Mouse (Mus musculus) stomach, postnatal 0 days (tissue): ENCODE data around the gene Cdk9. TPM values are rescaled to one million over a fixed set of nuclear protein-coding genes. Genes with fewer than 3 reads are reported as not detected.
A peak's percentile ranks its signal among the peaks of the same experiment; 100 is the strongest.

Experiments
- ATAC-seq: fragments of 200-750 bp; cut with Nextera tagmentation; 2 replicates; pipeline ENCODE4 v1.8.0; 2017; ENCODE audit not compliant: low FRiP score, low TSS enrichment
- DNase-seq: peaks from one replicate; pipeline ENCODE4 v3.0.0-alpha.2; 2016; ENCODE audit warnings: low spot score
- H3K27ac ChIP-seq: fragments of 300-500 bp; sonication (generic); replicated peaks from 2 replicates; pipeline ENCODE4 v1.5.1; 2014; ENCODE audit warnings: mild to moderate bottlenecking, control low read depth
- H3K27me3 ChIP-seq: fragments of 300-500 bp; sonication (generic); 2 replicates; pipeline ENCODE4 v1.6.1; 2014; ENCODE audit warnings: low read length; ENCODE audit not compliant: control insufficient read depth, insufficient read depth
- H3K36me3 ChIP-seq: fragments of 300-500 bp; sonication (generic); 2 replicates; pipeline ENCODE4 v1.6.1; 2014; ENCODE audit warnings: low read length, mixed read lengths; ENCODE audit not compliant: control insufficient read depth, insufficient read depth
- H3K4me1 ChIP-seq: fragments of 300-500 bp; sonication (generic); replicated peaks from 2 replicates; pipeline ENCODE4 v1.6.1; 2014; ENCODE audit warnings: antibody characterized with exemption; ENCODE audit not compliant: control insufficient read depth, insufficient read depth
- H3K4me2 ChIP-seq: fragments of 300-500 bp; sonication (generic); replicated peaks from 2 replicates; pipeline ENCODE4 v1.6.1; 2014; ENCODE audit warnings: low read depth, mild to moderate bottlenecking, control low read depth, moderate library complexity
- H3K4me3 ChIP-seq: fragments of 300-500 bp; sonication (generic); 2 replicates; pipeline ENCODE4 v1.5.1; 2014; ENCODE audit warnings: low read depth, low read length, control low read depth
- H3K9ac ChIP-seq: fragments of 300-500 bp; sonication (generic); 2 replicates; pipeline ENCODE4 v1.6.1; 2014; ENCODE audit warnings: mild to moderate bottlenecking, low read length, control low read depth, mixed read lengths
- H3K9me3 ChIP-seq: fragments of 300-500 bp; sonication (generic); 2 replicates; pipeline ENCODE4 v1.6.1; 2016; ENCODE audit warnings: low read length; ENCODE audit not compliant: control insufficient read depth
- CTCF ChIP-seq: IDR thresholded peaks from 2 replicates; pipeline ENCODE4 v1.5.1; 2016; ENCODE audit warnings: antibody characterized with exemption, low read depth, mild to moderate bottlenecking, moderate library complexity
- EP300 ChIP-seq: optimal IDR thresholded peaks from 2 replicates; pipeline ENCODE3; 2016; ENCODE audit warnings: antibody characterized with exemption
- WGBS: fragments of 180-500 bp; shearing (Covaris S2); extraction: QIAGEN DNeasy Blood & Tissue Kit; methylation state at CpG from one replicate; pipeline ENCODE4 v1.1.7; 2014; 5-methylcytosine and 5-hydroxymethylcytosine counted together
- polyA plus RNA-seq: library from polyadenylated mRNA; unstranded; fragments of >200 nt; fragmentation: Nextera tagmentation; extraction: Ambion mirVana; gene quantifications from 2 replicates; pipeline ENCODE4 v1.2.1, GENCODE M21; 2015

Gene Cdk9
- polyA plus RNA-seq, 1 experiment from 2014 or later = 55.8 TPM

DNA sequence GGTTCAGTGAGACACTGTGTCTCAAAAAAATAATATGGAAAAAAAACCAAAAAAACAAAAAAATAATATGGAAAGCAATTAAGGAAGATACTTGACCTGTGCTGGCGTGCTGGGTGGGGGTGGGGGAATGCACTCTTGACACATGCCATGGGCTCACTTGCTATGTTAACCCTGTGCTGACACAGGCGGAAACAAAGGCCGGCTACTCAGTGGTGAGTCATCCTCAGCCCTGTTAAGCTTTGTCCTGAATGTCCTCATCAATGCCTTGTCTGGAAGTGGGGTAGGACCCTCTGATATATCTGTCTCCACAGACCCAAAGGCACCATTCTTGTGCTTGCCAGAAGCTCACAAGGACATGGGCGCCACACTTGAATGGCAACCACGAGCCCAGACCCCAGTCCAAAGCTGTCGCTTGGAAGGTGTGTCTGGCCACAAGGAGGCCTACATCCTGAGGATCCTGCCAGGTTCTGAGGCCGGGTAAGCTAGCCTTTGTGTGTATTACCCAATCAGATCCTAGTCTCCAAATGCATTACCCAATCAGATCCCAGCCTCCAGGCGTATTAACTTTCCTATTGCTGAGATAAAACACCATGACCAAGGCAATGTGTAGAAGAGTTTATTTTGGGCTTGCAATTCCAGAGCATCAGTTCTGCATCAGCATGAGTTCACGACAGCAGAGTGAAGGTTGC is 40.8 kb downstream of the Cdk9 start:
- Histone ChIP-seq H3K4me1 (no peaks in the 10 kb centered on the region), H3K4me2 (no peak overlapping the region), H3K9ac (no peak overlapping the region), H3K27me3 (no peaks in the 10 kb centered on the region), H3K9me3 (no peaks in the 10 kb centered on the region), H3K36me3 (0 out of 2 replicates have a peak, but pooled peaks cover 7% of the 10 kb centered on the region), H3K4me3 (no peak overlapping the region), H3K27ac (no peak overlapping the region)
- no peak for DNase-seq
- ATAC-seq = no peak
- WGBS = 69% methylated on average over 9 of the region's 9 CpGs
- TF ChIP-seq CTCF (peak; percentile 24; the same call in 1 of the 2 replicates), EP300 (no peak)

DNA sequence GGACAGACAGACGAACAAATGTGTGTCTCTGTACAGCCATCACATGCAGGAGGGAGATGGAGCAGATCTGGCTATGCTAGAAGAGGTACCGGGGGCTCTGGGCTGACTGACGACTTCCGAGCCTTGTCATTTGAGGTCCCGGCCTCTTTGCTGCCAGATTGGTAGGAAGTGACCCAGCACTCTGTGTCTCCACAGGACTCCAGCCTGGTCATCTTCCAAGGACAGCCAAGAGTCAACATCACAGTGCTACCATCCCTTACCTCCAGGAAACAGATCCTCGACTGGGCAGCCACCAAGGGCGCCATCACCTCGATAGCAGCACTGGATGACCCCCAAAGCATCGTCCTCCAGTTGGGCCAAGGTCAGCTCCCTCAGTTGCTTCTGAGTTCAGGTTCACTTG is 41.7 kb downstream of the Cdk9 start:
- H3K36me3 ChIP-seq = 0 out of 2 replicates have a peak, but pooled peaks cover 7% of the 10 kb centered on the region
- TF ChIP-seq EP300 (no peak), CTCF (no peak)
- no peaks in the 10 kb centered on the region for H3K4me1 ChIP-seq
- H3K27me3 ChIP-seq = no peaks in the 10 kb centered on the region
- H3K9ac ChIP-seq = no peak overlapping the region
- no peak overlapping the region for H3K4me3 ChIP-seq
- H3K27ac ChIP-seq = no peak overlapping the region
- WGBS = 87% methylated on average over 9 of the region's 9 CpGs
- no peak overlapping the region for H3K4me2 ChIP-seq
- DNase-seq = no peak
- H3K9me3 ChIP-seq = no peaks in the 10 kb centered on the region
- ATAC-seq = no peak

DNA sequence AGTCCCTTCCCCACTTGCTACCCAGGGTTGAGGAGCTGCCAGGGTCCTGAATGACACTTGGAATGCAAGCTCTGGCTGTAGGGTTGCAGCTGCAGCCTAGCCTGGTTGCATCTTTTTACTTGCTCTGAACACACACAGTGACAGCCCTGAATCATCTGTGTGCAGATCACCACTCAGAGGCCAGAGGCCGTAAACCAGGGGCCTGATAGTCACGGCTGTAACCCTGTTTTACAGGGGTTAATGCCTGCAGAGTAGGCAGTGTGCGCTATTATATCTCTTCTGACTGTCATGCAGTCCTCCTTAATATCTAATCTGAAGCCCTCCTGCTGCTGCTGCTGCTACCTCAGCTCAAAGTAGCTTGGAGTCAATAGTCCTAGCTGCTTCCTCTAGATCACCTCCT is 43.0 kb downstream of the Cdk9 start:
- Histone ChIP-seq H3K27ac (no peak overlapping the region), H3K36me3 (0 out of 2 replicates have a peak, but pooled peaks cover 7% of the 10 kb centered on the region), H3K4me3 (no peak overlapping the region), H3K27me3 (no peaks in the 10 kb centered on the region), H3K4me2 (no peak overlapping the region), H3K9me3 (no peaks in the 10 kb centered on the region), H3K9ac (no peak overlapping the region), H3K4me1 (no peaks in the 10 kb centered on the region)
- DNase-seq = no peak
- TF ChIP-seq CTCF (no peak), EP300 (no peak)
- no peak for ATAC-seq
- 74% methylated on average over 3 of the region's 3 CpGs for WGBS

DNA sequence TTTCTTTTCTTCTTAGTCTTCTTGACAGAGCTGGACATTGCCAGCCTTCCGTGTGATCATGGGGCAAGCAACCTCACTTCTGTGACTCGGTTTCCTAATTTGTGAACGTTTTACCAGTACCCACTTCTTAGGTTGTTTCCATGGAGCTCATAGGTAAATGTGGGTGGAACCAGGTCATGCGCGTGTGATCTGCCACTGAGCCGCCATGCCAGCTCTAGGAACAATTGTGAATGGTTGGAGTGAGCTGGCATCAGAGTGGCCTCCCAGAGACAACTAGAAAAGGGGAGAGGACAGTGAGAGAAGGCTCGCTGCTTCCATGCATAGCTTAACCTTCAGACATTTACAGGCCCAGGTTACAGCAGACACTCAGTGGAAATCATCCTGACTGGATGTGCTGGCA is 44.7 kb downstream of the Cdk9 start:
- DNase-seq (no peak), ATAC-seq (no peak)
- H3K4me2 ChIP-seq = no peak overlapping the region
- no peak overlapping the region for H3K4me3 ChIP-seq
- no peaks in the 10 kb centered on the region for H3K27me3 ChIP-seq
- no peaks in the 10 kb centered on the region for H3K4me1 ChIP-seq
- H3K9me3 ChIP-seq = no peaks in the 10 kb centered on the region
- TF ChIP-seq EP300 (no peak), CTCF (no peak)
- 0 out of 2 replicates have a peak, but pooled peaks cover 3% of the 10 kb centered on the region for H3K36me3 ChIP-seq
- H3K27ac ChIP-seq = no peak overlapping the region; the same call in 1 of the 2 replicates
- 83% methylated on average over 7 of the region's 7 CpGs for WGBS
- no peak overlapping the region for H3K9ac ChIP-seq

- DNase-seq = no peak
- Histone ChIP-seq H3K36me3 (0 out of 2 replicates have a peak, but pooled peaks cover 3% of the 10 kb centered on the region), H3K4me3 (no peak overlapping the region), H3K9ac (no peak overlapping the region), H3K9me3 (no peaks in the 10 kb centered on the region), H3K27ac (no peak overlapping the region), H3K4me1 (no peaks in the 10 kb centered on the region), H3K27me3 (no peaks in the 10 kb centered on the region), H3K4me2 (no peak overlapping the region)
- ATAC-seq = no peak
- TF ChIP-seq CTCF (no peak), EP300 (no peak)
- WGBS = 38% methylated on average over 11 of the region's 11 CpGs
These were observed 45.1 kb downstream of the Cdk9 start for GRCm38 (mm10) chr2:32667775-32668174.

DNA sequence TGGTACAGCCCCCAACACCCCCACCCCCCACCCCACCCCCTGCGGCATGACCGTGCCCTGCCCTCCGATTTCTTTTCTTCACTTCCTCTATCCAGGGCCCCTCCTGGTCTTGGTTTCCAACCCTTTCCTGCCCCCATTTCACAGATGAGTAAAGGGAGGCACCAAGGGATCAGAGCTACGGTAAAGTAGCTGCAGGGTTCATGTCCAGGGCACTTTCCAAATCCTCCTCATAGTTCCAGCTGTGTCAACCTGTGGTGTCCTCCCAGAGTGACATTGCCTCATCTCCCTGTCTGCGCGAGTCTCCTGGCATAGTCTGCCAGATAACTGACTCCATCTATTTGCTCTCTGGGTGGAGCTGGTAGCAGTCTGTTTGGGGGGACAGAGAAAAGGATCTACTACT is 47.0 kb downstream of the Cdk9 start:
- H3K9me3 ChIP-seq = no peaks in the 10 kb centered on the region
- H3K36me3 ChIP-seq = no peaks in the 10 kb centered on the region
- no peak overlapping the region for H3K27ac ChIP-seq
- H3K4me1 ChIP-seq = peaks cover 4% of the 10 kb centered on the region
- no peak for TF ChIP-seq EP300
- no peak for TF ChIP-seq CTCF
- no peaks in the 10 kb centered on the region for H3K27me3 ChIP-seq
- no peak overlapping the region for H3K9ac ChIP-seq
- ATAC-seq = no peak
- 75% methylated on average over 6 of the region's 6 CpGs for WGBS
- no peak overlapping the region for H3K4me3 ChIP-seq
- H3K4me2 ChIP-seq = no peak overlapping the region
- no peak for DNase-seq
